12 mouse cellular contexts compared by ENCODE assay signal in genomic region chr14:58607734-58608133, GRCm38 (mm10).
DNase-seq lines count a peak whose midpoint lies in the region; ATAC-seq and TF ChIP-seq lines count a peak whose summit lies in the region.
"Had no signal": no experiment of that assay in that cellular context is flagged by ENCODE, and none has a peak within 500 bp of the region (broad histone marks: within the 10 kb centered on the region; RNA-seq: fewer than 3 reads in every experiment).

No protein-coding gene starts in this region.

- no peaks in the 10 kb centered on the region for H3K36me3 ChIP-seq in kidney, adult 2 months (ENCODE audit: control insufficient read depth, insufficient read depth, low read length)
- no peaks in the 10 kb centered on the region for H3K36me3 ChIP-seq in heart, embryonic 14.5 days (ENCODE audit: control insufficient read depth, insufficient read depth, low read length)
- no peaks in the 10 kb centered on the region for H3K36me3 ChIP-seq in forebrain, embryonic 13.5 days (ENCODE audit: poor library complexity, severe bottlenecking)
- H3K36me3 ChIP-seq: liver, embryonic 13.5 days; midbrain, embryonic 15.5 days had no signal

- no peak overlapping the region for H3K4me3 ChIP-seq in kidney, adult 2 months (ENCODE audit: insufficient read depth, low read depth, low read length)
- no peak overlapping the region for H3K4me3 ChIP-seq in brown adipose tissue, adult 24 weeks (ENCODE audit: insufficient read depth, low read depth, low read length)
- H3K4me3 ChIP-seq in heart, embryonic 14.5 days (ENCODE audit: control insufficient read depth in 1 of 2, insufficient read depth in 1 of 2, low read depth in 1 of 2, low read length in 2 of 2) = no peak overlapping the region
- no peak overlapping the region for H3K4me3 ChIP-seq in forebrain, embryonic 13.5 days
- H3K4me3 ChIP-seq: liver, embryonic 13.5 days; midbrain, embryonic 15.5 days had no signal

- no peaks in the 10 kb centered on the region for H3K9me3 ChIP-seq in heart, embryonic 14.5 days (ENCODE audit: control insufficient read depth, low read length)
- no peaks in the 10 kb centered on the region for H3K9me3 ChIP-seq in forebrain, embryonic 13.5 days (replicated peaks)
- H3K9me3 ChIP-seq: liver, embryonic 13.5 days; midbrain, embryonic 15.5 days had no signal

- H3K27me3 ChIP-seq in kidney, adult 2 months (replicated peaks; ENCODE audit: control insufficient read depth, insufficient read depth, low read length) = no peaks in the 10 kb centered on the region
- no peaks in the 10 kb centered on the region for H3K27me3 ChIP-seq in heart, embryonic 14.5 days (ENCODE audit: control insufficient read depth, insufficient read depth, low read length)
- no peaks in the 10 kb centered on the region for H3K27me3 ChIP-seq in forebrain, embryonic 13.5 days
- H3K27me3 ChIP-seq: liver, embryonic 13.5 days; midbrain, embryonic 15.5 days had no signal

- H3K4me1 ChIP-seq in kidney, adult 2 months (ENCODE audit: control insufficient read depth, insufficient read depth, low read length) = no peaks in the 10 kb centered on the region
- H3K4me1 ChIP-seq in brown adipose tissue, adult 24 weeks (ENCODE audit: control insufficient read depth, insufficient read depth, insufficient read length, low read length) = no peaks in the 10 kb centered on the region
- H3K4me1 ChIP-seq in heart, embryonic 14.5 days (ENCODE audit: control insufficient read depth in 2 of 2, insufficient read depth in 2 of 2, low read length in 2 of 2) = peaks cover 8 to 20% of the 10 kb centered on the region in 2 experiments
- H3K4me1 ChIP-seq in forebrain, embryonic 13.5 days = no peaks in the 10 kb centered on the region
- H3K4me1 ChIP-seq: liver, embryonic 13.5 days; midbrain, embryonic 15.5 days had no signal

- no peak overlapping the region for H3K9ac ChIP-seq in heart, embryonic 14.5 days (ENCODE audit: low read length)
- no peak overlapping the region for H3K9ac ChIP-seq in forebrain, embryonic 13.5 days
- H3K9ac ChIP-seq: hindbrain, embryonic 14.5 days; liver, embryonic 13.5 days; midbrain, embryonic 15.5 days had no signal

- no peak for TF ChIP-seq CTCF in kidney, adult 2 months (conservative IDR thresholded peaks at IDR 0.05; ENCODE audit: insufficient read depth, insufficient read length, low read depth, low read length)

- H3K4me2 ChIP-seq in heart, embryonic 14.5 days (ENCODE audit: low read length) = no peak overlapping the region
- no peak overlapping the region for H3K4me2 ChIP-seq in forebrain, embryonic 13.5 days
- H3K4me2 ChIP-seq: hindbrain, embryonic 14.5 days; liver, embryonic 13.5 days; midbrain, embryonic 15.5 days had no signal

- TF ChIP-seq POLR2A in kidney, adult 2 months (IDR thresholded peaks at IDR 0.05; ENCODE audit: low read depth, low read length) = no peak

- peak; percentile 15 for DNase-seq in kidney, adult 2 months
- no peak for DNase-seq in kidney, adult 8-10 months
- peak; percentile 4 for DNase-seq in lung, postnatal 25 days (ENCODE audit: low spot score)
- no peak for DNase-seq in retina, postnatal 1 day
- no peak for DNase-seq in spleen, postnatal 14 days (ENCODE audit: low spot score in 2 of 2)
- DNase-seq: cerebellum, adult 11-12 months; liver, embryonic 13.5 days had no signal

- ATAC-seq in heart, embryonic 14.5 days (ENCODE audit: insufficient number of reproducible peaks, insufficient read depth, low FRiP score, low read depth) = peak; percentile 43
- ATAC-seq in forebrain, embryonic 13.5 days = no peak
- ATAC-seq: midbrain, embryonic 15.5 days had no signal

- WGBS in kidney, adult 2 months = 29% methylated on average over 2 of the region's 2 CpGs
- 15% methylated on average over 2 of the region's 2 CpGs for WGBS in heart, embryonic 14.5 days
- 59% methylated on average over 2 of the region's 2 CpGs for WGBS in forebrain, embryonic 13.5 days

- H3K27ac ChIP-seq in kidney, adult 2 months (ENCODE audit: insufficient read depth, low read depth, low read length) = no peak overlapping the region
- peak overlapping the region; percentile 21; the same call in 1 of the 2 replicates for H3K27ac ChIP-seq in brown adipose tissue, adult 24 weeks (replicated peaks; ENCODE audit: low read depth, low read length)
- H3K27ac ChIP-seq in heart, embryonic 14.5 days (replicated peaks in 1 of 2; ENCODE audit: control insufficient read depth in 1 of 2, insufficient read depth in 1 of 2, low read depth in 2 of 2, low read length in 2 of 2) = peak overlapping the region; percentile 59 to 71; a peak in 3 of 4 replicates
- H3K27ac ChIP-seq in forebrain, embryonic 13.5 days = no peak overlapping the region
- H3K27ac ChIP-seq: hindbrain, embryonic 14.5 days; liver, embryonic 13.5 days; midbrain, embryonic 15.5 days had no signal

Comparison
In these comparisons a context has a peak if more than half of its experiments do, and no peak if none do; other contexts are left out.
1. DNase-seq: peak in kidney, adult 2 months (single experiment) and lung, postnatal 25 days (single experiment); none in kidney, adult 8-10 months (0 of 2), retina, postnatal 1 day (single experiment) and spleen, postnatal 14 days (0 of 2).
2. H3K27ac ChIP-seq: peak in brown adipose tissue, adult 24 weeks (single experiment) and heart, embryonic 14.5 days (2 of 2); none in kidney, adult 2 months (single experiment) and forebrain, embryonic 13.5 days (single experiment).